Mouse (Mus musculus) stomach, embryonic 15.5 days (tissue): ENCODE data around the gene 4833427G06Rik. TPM values are rescaled to one million over a fixed set of nuclear protein-coding genes. Genes with fewer than 3 reads are reported as not detected.
"Not testable (repeated sequence)": the region's sequence is repeated elsewhere in the genome, so short reads cannot be mapped to it uniquely, and the experiment has no call there.

ENCODE experiments used
- ATAC-seq: fragments of 200-750 bp; cut with Nextera tagmentation; 2 replicates; pipeline ENCODE4 v1.8.0; 2017; ENCODE audit warnings: low read depth, moderate number of reproducible peaks, moderate TSS enrichment; ENCODE audit not compliant: insufficient read depth, low FRiP score
- H3K27ac ChIP-seq: fragments of 300-500 bp; sonication (generic); 2 replicates; pipeline ENCODE4 v1.5.1; 2015; ENCODE audit warnings: mild to moderate bottlenecking, inconsistent platforms
- H3K27me3 ChIP-seq: fragments of 300-500 bp; sonication (generic); replicated peaks from 2 replicates; pipeline ENCODE4 v1.6.1; 2015; ENCODE audit warnings: inconsistent platforms
- H3K36me3 ChIP-seq: fragments of 300-500 bp; sonication (generic); 2 replicates; pipeline ENCODE4 v1.6.1; 2015; ENCODE audit warnings: inconsistent platforms
- H3K4me1 ChIP-seq: fragments of 300-500 bp; sonication (generic); 2 replicates; pipeline ENCODE4 v1.6.1; 2015; ENCODE audit warnings: inconsistent platforms
- H3K4me2 ChIP-seq: fragments of 300-500 bp; sonication (generic); 2 replicates; pipeline ENCODE4 v1.6.1; 2015; ENCODE audit warnings: mild to moderate bottlenecking, inconsistent platforms
- H3K4me3 ChIP-seq: fragments of 300-500 bp; sonication (generic); replicated peaks from 2 replicates; pipeline ENCODE4 v1.5.1; 2015; ENCODE audit warnings: inconsistent platforms
- H3K9ac ChIP-seq: fragments of 300-500 bp; sonication (generic); 2 replicates; pipeline ENCODE4 v1.6.1; 2015; ENCODE audit warnings: inconsistent platforms
- H3K9me3 ChIP-seq: fragments of 300-500 bp; sonication (generic); 2 replicates; pipeline ENCODE4 v1.6.1; 2016; ENCODE audit warnings: inconsistent platforms
- WGBS: fragments of 180-500 bp; shearing (Covaris S2); methylation state at CpG from one replicate; pipeline ENCODE4 v1.1.7; 2015; 5-methylcytosine and 5-hydroxymethylcytosine counted together
- polyA plus RNA-seq: library from polyadenylated mRNA; unstranded; fragments of >200 nt; fragmentation: Nextera tagmentation; extraction: Ambion mirVana; gene quantifications from 2 replicates; pipeline ENCODE4 v1.2.1, GENCODE M21; 2015

4833427G06Rik gene
- not detected in 2 replicates for polyA plus RNA-seq

DNA sequence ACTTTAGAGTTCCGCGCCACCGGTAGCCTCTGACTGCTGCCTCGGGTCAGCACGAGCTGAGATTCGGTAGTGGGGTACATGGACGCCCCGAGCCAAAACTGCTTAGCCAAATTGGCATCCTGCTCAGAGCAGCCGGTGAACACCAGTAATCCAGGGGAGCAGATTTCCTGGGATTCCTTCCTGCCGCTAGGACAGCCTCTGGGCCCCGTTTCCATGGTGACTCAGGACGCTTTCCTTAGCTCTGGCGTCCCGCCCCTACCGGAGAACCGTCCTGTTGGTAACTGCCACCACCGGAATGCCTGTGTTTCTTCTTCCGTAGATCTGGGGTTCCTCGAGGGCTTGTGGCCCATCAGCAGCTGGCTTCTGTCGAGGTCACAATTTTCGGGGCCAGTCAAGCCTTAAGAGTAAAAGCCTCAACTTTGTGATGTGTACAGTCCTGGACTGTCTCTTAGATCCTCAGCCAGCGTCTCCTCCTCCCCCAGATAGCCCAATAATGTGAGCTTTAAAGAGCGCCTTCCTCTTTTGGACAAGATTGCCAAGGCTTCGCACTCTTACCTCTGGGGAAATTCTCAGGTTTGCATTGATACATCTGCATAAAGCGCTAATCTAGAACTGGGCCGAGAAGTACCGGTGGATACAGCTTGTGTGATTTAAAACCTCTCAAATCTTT is at the start of gene 4833427G06Rik:
TSS of gene 4833427G06Rik (minus strand) at position 323 of the 670 bp plus-strand sequence.
- WGBS, result 12% methylated on average over 27 of the region's 27 CpGs
- no peak within 1 kb of the TSS for H3K9ac ChIP-seq

DNA sequence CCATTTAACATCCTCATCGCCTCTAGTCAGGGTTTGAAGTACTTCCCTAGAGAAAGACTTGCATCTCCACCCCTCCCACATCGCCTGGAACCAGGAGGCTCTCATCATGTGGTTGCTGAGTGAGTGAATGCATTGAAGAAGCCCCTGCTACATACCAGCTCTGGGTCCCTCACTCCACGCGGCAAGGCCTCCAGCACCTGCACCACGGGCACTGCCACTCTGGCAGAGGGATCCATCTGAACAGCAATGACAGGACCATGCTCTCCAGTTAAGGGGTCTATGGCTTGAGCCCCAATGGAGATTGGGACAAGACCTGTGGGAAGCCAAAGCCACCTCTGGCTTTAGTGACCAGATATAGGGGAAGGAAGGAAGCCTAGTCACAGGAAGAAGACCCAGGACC is 45.4 kb upstream of the 4833427G06Rik start:
- Histone ChIP-seq H3K4me1 (no peaks in the 10 kb centered on the region), H3K27ac (no peak overlapping the region), H3K4me2 (no peak overlapping the region), H3K9ac (no peak overlapping the region), H3K27me3 (no peaks in the 10 kb centered on the region), H3K36me3 (no peaks in the 10 kb centered on the region), H3K4me3 (no peak overlapping the region), H3K9me3 (no peaks in the 10 kb centered on the region)
- 77% methylated on average over 5 of the region's 5 CpGs for WGBS
- no peak for ATAC-seq

More for the DNA sequence above, at the start of gene 4833427G06Rik:
- no peaks in the 10 kb centered on the region for H3K36me3 ChIP-seq
- H3K9me3 ChIP-seq, result no peaks in the 10 kb centered on the region
- peak within 1 kb of the TSS; percentile 99 for H3K4me2 ChIP-seq
- ATAC-seq, result peak; percentile 60; the same call in 1 of the 2 replicates
- peaks cover 4% of the 10 kb centered on the region; the same call in 1 of the 2 replicates for H3K4me1 ChIP-seq
- H3K27me3 ChIP-seq, result no peaks in the 10 kb centered on the region
- H3K4me3 ChIP-seq, result peak within 1 kb of the TSS; percentile 10
- H3K27ac ChIP-seq, result no peak within 1 kb of the TSS

DNA sequence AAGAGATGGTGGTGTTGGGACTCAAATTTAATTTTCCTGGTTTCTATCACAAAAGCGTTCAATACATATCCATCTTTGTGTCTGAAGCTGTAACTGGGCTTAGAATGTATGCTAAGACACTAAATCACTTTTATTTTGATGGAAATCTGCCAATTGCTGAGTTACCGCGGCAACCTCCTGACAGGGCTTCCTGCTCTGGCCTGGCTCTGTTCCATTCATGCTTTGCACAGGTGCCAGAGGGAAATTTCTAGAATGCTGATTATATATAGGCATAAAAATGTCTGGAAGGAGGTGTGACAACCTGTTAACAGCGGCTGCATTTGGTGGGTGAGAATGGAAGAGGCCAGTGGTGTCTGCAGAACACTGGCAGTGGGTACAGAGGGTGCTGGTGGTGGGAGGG is 44.6 kb upstream of the 4833427G06Rik start:
- Histone ChIP-seq H3K4me2 (no peak overlapping the region), H3K4me1 (no peaks in the 10 kb centered on the region), H3K27me3 (no peaks in the 10 kb centered on the region), H3K4me3 (no peak overlapping the region), H3K27ac (no peak overlapping the region), H3K9me3 (no peaks in the 10 kb centered on the region), H3K36me3 (no peaks in the 10 kb centered on the region), H3K9ac (no peak overlapping the region)
- no peak for ATAC-seq
- WGBS, result 61% methylated on average over 4 of the region's 4 CpGs

DNA sequence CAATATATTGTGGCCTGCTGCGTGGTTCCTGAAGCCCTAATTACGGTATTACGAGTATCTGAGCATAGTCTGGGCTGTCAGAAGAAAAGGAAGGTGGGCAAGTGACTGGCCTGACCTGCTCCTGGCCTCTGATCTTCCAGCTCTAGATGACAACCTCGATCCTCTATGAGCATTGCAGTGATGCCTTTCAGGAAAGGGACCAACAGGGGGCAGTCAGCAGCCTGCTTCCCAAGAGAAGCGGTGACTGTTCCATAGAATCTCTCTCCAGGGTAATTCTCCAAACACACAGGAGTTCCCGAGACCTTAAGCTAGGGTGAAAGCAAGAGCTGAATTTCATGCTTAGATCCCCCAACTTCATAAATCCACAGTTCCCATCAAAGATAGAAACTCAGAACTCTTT is 42.3 kb upstream of the 4833427G06Rik start:
- H3K4me1 ChIP-seq, result no peaks in the 10 kb centered on the region
- H3K9me3 ChIP-seq, result no peaks in the 10 kb centered on the region
- no peak overlapping the region for H3K4me2 ChIP-seq
- no peaks in the 10 kb centered on the region for H3K27me3 ChIP-seq
- no peak overlapping the region for H3K27ac ChIP-seq
- H3K4me3 ChIP-seq, result no peak overlapping the region
- no peak for ATAC-seq
- no peak overlapping the region for H3K9ac ChIP-seq
- WGBS, result 68% methylated on average over 6 of the region's 6 CpGs
- no peaks in the 10 kb centered on the region for H3K36me3 ChIP-seq

DNA sequence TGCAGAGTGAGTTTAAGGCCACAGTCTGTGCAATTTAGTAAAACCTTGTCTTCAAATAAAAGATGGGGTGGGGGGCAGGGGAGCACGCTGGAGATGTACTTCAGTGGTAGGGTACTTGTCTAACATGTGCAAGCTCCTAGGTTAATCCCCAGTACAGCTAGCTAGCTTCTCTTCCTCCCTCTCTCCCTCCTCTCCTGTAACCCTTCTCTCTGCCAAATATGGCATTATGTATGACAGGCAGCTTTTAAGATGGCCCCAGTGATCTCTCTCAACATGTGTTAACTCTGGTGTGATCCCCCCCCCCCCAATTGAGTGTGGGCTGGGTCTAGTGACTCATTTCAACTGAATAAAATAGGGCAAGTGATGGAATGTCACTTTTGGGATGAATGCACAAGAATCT is 41.6 kb upstream of the 4833427G06Rik start:
- H3K36me3 ChIP-seq, result no peaks in the 10 kb centered on the region
- H3K9ac ChIP-seq, result no peak overlapping the region
- no peaks in the 10 kb centered on the region for H3K4me1 ChIP-seq
- H3K9me3 ChIP-seq, result no peaks in the 10 kb centered on the region
- H3K27ac ChIP-seq, result no peak overlapping the region
- no peak for ATAC-seq
- no peaks in the 10 kb centered on the region for H3K27me3 ChIP-seq
- no peak overlapping the region for H3K4me2 ChIP-seq
- H3K4me3 ChIP-seq, result no peak overlapping the region
- WGBS, result 92% methylated on average over 1 of the region's 1 CpGs

DNA sequence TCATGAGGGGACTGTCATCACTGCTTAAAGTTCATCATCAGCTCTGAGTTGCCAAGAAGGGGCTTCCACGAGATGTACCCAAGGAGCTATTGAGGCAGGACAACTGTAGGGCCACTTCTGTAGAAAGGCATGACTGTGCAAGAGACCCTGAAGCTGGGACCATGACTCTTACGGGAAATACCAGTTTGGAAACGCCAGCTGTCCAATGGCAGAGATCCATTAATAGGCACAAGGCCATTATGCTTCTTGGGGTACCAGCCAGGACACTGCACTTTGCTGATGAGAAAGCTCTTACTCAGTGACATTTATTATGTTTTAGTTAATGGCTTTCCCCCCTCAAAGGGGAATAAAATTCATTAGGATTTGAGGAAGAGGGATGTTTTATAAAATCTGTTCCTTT is 38.8 kb upstream of the 4833427G06Rik start:
- H3K4me2 ChIP-seq, result no peak overlapping the region
- no peaks in the 10 kb centered on the region for H3K4me1 ChIP-seq
- no peak overlapping the region for H3K9ac ChIP-seq
- no peak overlapping the region for H3K27ac ChIP-seq
- ATAC-seq, result no peak
- WGBS, result 77% methylated on average over 3 of the region's 3 CpGs
- no peak overlapping the region for H3K4me3 ChIP-seq
- no peaks in the 10 kb centered on the region for H3K9me3 ChIP-seq
- H3K27me3 ChIP-seq, result no peaks in the 10 kb centered on the region
- no peaks in the 10 kb centered on the region for H3K36me3 ChIP-seq

DNA sequence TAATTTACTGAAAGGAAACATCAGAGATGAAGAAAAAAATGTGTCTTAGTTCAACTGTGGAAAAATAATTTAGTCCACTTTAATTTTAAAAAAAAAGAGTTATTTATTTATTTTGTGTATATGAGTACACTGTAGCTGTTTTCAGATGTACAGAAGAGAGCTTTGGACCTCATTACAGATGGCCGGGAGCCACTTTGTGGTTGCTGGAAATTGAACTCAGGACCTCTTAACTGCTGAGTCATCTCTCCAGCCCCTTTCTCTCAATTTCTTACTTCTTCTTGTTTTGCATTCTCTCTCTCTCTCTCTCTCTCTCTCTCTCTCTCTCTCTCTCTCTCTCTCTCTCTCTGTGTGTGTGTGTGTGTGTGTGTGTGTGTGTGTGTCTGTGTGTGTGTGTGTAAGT is 37.5 kb upstream of the 4833427G06Rik start:
- H3K36me3 ChIP-seq, ATAC-seq: not testable (repeated sequence)
- 79% methylated on average over 1 of the region's 1 CpGs for WGBS

DNA sequence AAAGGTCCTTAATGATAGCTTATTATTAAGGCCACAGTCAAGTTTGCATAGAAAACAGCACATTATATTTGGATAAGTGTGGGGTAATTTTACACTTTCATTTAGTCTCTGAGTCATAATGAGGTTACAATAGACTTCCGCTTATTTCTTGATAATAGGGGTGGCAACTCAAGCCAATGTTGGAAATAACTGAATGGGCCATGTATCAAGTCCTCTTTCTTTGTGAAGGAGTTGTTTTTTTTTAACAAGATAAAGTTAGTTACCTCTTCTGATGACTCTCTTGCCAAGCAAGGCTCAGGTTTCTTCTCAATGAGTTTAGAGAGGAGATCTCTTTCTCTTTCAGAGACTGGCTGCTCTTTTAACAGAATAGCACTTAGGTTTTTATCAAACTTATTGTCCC is 36.4 kb upstream of the 4833427G06Rik start:
- 87% methylated on average over 1 of the region's 1 CpGs for WGBS
- H3K27ac ChIP-seq, result no peak overlapping the region
- H3K4me2 ChIP-seq, result no peak overlapping the region
- no peak overlapping the region for H3K9ac ChIP-seq
- H3K4me1 ChIP-seq, result no peaks in the 10 kb centered on the region
- no peaks in the 10 kb centered on the region for H3K9me3 ChIP-seq
- ATAC-seq, result no peak
- no peak overlapping the region for H3K4me3 ChIP-seq
- no peaks in the 10 kb centered on the region for H3K36me3 ChIP-seq
- H3K27me3 ChIP-seq, result no peaks in the 10 kb centered on the region

More for the DNA sequence above, 37.5 kb upstream of the 4833427G06Rik start:
- H3K4me3 ChIP-seq, H3K27ac ChIP-seq, H3K4me2 ChIP-seq, H3K4me1 ChIP-seq, H3K9ac ChIP-seq, H3K9me3 ChIP-seq, H3K27me3 ChIP-seq: not testable (repeated sequence)

DNA sequence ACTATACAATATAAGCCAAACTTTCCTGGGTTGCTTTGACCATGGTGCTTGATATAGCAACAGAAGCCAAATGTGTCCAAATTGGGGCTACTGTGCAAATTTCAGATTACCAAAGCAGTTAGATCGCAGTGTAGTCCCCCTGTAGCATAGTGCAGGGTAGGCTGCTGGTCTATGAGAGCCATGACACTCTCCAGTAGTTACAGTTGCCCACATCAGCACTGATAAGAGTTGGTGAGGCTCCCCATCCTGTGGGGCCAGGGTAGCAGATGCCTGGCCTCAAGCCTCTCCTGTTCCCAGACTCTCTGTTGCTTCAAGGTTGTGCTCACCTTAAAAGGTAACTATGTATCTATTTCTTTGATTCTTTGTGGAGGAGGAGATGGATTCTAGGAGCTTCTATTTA is 36.0 kb upstream of the 4833427G06Rik start:
- Histone ChIP-seq H3K9ac (no peak overlapping the region), H3K4me1 (no peaks in the 10 kb centered on the region), H3K36me3 (no peaks in the 10 kb centered on the region), H3K4me2 (no peak overlapping the region), H3K4me3 (no peak overlapping the region), H3K27ac (no peak overlapping the region), H3K9me3 (no peaks in the 10 kb centered on the region), H3K27me3 (no peaks in the 10 kb centered on the region)
- WGBS, result 75% methylated on average over 1 of the region's 1 CpGs
- no peak for ATAC-seq

DNA sequence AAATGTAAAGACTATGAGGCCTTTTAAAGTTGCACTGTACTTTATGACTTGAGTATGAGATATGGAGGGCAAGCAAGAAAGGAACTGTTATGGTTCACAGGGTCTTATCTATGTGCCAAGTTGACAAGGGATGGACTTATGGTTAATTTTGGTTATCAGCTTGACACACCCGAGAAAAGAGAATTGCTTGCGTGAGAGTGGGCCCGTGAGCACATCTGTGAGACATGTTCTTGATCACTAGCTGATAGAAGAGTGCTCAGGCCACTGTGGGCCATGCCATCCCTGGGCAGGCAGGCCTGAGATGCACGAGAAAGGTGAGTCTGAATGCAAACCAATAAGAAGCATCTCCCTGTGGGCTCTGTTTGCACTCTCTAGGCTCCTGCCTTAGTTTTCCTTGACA is 35.6 kb upstream of the 4833427G06Rik start:
- H3K9ac ChIP-seq, result no peak overlapping the region
- 81% methylated on average over 4 of the region's 4 CpGs for WGBS
- no peak overlapping the region for H3K4me3 ChIP-seq
- H3K4me2 ChIP-seq, result no peak overlapping the region
- H3K27ac ChIP-seq, result no peak overlapping the region
- no peak for ATAC-seq
- no peaks in the 10 kb centered on the region for H3K27me3 ChIP-seq
- no peaks in the 10 kb centered on the region for H3K9me3 ChIP-seq
- H3K4me1 ChIP-seq, result no peaks in the 10 kb centered on the region
- no peaks in the 10 kb centered on the region for H3K36me3 ChIP-seq

DNA sequence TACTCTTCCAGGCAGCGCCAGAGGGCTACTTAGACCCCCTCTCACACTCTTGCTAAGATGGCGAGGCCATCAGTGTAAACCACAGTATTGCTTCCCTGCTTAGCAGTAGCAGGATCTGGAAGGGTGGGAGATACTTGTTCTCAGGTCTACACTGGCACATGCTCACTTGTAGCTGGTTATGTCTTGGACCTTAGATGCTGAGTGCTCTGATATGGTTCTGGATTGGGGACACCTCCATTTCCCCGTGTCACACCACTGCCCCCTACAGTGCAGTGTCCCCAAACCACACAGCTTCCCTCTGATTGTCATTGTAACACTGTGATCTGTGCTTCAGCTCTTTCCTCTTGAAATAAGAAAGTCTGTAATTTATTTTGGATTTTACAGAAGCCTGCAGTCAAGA is 35.1 kb upstream of the 4833427G06Rik start:
- Histone ChIP-seq H3K4me3 (no peak overlapping the region), H3K9me3 (no peaks in the 10 kb centered on the region), H3K4me2 (no peak overlapping the region), H3K4me1 (no peaks in the 10 kb centered on the region), H3K27me3 (no peaks in the 10 kb centered on the region), H3K9ac (no peak overlapping the region), H3K27ac (no peak overlapping the region), H3K36me3 (no peaks in the 10 kb centered on the region)
- WGBS, result 65% methylated on average over 3 of the region's 3 CpGs
- no peak for ATAC-seq

DNA sequence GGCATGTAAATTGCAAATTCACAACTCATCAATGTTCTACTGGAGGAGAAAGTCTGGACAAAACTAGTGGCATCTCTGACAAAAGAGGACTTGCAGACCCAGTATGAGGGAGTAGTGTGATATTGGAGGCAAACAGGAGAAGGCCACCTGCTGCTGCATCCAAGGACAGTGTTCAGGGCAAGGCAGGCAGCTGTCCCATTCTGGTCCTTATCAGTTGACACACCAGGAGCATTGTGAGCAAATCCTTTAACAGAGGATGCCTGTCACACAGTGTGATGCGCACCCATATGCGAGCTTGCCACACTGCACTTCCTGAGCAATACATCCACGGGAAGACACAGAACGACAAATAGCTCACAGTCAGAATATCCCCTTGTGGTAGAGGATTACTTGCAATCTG is 12.9 kb upstream of the 4833427G06Rik start:
- 72% methylated on average over 4 of the region's 4 CpGs for WGBS
- no peaks in the 10 kb centered on the region for H3K36me3 ChIP-seq
- H3K4me2 ChIP-seq, result no peak overlapping the region
- H3K9me3 ChIP-seq, result no peaks in the 10 kb centered on the region
- no peaks in the 10 kb centered on the region for H3K27me3 ChIP-seq
- no peak overlapping the region for H3K4me3 ChIP-seq
- H3K27ac ChIP-seq, result no peak overlapping the region
- no peaks in the 10 kb centered on the region for H3K4me1 ChIP-seq
- H3K9ac ChIP-seq, result no peak overlapping the region
- ATAC-seq, result no peak

DNA sequence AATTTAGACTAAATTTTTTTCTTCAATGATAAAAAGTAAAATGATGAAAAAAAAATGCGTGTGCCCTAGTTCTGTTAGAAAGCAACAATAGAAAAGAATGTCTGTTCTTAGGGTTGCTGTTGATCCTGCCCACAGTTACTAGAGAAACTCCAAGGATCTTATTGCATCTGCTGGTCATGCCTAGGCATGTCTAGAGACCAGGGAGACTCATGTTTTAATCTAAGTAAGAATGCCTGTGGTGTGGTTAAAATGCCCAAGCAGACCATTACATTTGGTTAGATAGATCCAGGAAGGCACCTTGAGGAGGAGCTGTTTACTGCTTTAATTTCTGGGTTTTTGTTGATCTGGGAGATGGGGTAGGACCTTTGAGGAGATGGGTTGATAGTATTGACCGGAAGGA is 3.9 kb upstream of the 4833427G06Rik start:
- Histone ChIP-seq H3K27me3 (no peaks in the 10 kb centered on the region), H3K27ac (no peak overlapping the region), H3K4me2 (no peak overlapping the region), H3K36me3 (no peaks in the 10 kb centered on the region), H3K9me3 (no peaks in the 10 kb centered on the region), H3K9ac (no peak overlapping the region), H3K4me1 (peaks cover 4% of the 10 kb centered on the region; the same call in 1 of the 2 replicates), H3K4me3 (no peak overlapping the region)
- WGBS, result 61% methylated on average over 2 of the region's 2 CpGs
- no peak for ATAC-seq
